Mouse (Mus musculus) C2C12 (cell line): ENCODE measurements around the gene Mamld1.

Experiments used
- CEBPB ChIP-seq: IDR thresholded peaks from one replicate; pipeline ENCODE4 v1.6.1; 2011; ENCODE audit warnings: low read depth, mild to moderate bottlenecking, control low read depth, moderate library complexity
- CTCF ChIP-seq: IDR thresholded peaks from one replicate; pipeline ENCODE4 v1.5.1; 2011; ENCODE audit not compliant: control insufficient read depth, insufficient read depth, insufficient read length
- USF1 ChIP-seq: IDR thresholded peaks from one replicate; pipeline ENCODE4 v1.6.1; 2011; ENCODE audit warnings: low read depth, mild to moderate bottlenecking, control low read depth, moderate library complexity

- TF ChIP-seq USF1 (no peak), CTCF (no peak), CEBPB (no peak)
Observed at GRCm38 (mm10) chrX:71122359-71123293, 72.6 kb downstream of the Mamld1 start.
